Mouse (Mus musculus): ENCODE measurements around the gene Gimap1.

The Gimap1 gene

GRCm38 (mm10) chr6:48732864-48733304 is 6.0 kb upstream of the Gimap1 start:
- CTCF ChIA-PET, result interaction anchor here in 1 of 4 experiments (1.3 to 2.9 kb wide), 2 partner anchors 9 to 14 kb away, joined by 3 to 10 read pairs; partner anchors contain the start of gene Gimap5

DNA sequence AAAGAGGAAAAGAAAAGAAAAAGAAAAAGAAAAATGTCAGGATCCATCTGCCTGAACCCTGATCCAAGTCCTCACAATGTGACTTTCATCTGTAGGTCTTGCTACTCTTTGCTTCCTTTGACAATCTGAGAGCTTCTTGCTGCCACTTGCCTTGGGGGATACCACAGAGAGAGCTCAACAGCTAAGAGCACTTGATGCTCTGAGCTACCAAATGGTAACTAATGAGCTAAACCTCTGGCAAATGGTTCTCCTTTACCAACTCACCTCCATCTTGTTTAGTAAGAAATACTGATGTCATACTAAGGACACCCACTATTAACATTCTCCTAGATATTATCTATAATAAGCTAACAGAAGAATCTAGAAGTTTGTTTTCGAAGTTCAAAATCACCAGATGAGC is 5.2 kb upstream of the Gimap1 start:
- CTCF ChIA-PET, result interaction anchor here in 3 of 4 experiments (0.9 to 2.9 kb wide), 3 partner anchors 13 to 81 kb away, joined by 3 to 10 read pairs (median 4); partner anchors contain the start of gene Gimap5 (in 1 of the 3)
- POLR2A ChIA-PET, result no interaction called here

More at GRCm38 (mm10) chr6:48732864-48733304, 6.0 kb upstream of the Gimap1 start:
- POLR2A ChIA-PET, result interaction anchor here in 1 of 4 experiments (1.3 kb wide), 1 partner anchor 8 kb away, joined by 4 read pairs; no protein-coding TSS in a partner anchor

DNA sequence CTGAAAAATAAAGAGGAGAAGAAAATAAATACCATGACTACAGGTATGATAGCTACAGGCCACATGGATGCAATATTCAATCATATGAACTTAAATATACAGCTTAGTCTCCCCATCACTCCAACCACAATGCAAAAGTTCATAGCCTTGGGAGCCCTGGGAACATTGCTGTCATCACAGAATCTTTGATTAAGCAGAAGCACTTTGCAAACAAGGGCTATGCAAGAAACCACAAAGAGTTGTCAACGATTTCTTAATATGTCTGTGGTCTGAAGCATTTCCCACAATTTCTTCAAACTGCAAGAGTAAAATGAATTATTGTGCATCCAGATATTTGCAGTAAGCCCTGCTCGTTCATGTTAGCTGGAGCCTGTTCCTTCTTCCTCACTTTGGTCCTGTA is 1.8 kb upstream of the Gimap1 start:
- CTCF ChIA-PET, result interaction anchor here in 3 of 4 experiments (0.5 to 1.7 kb wide), 3 partner anchors 9 to 190 kb away, joined by 3 to 5 read pairs (median 3); partner anchors contain the start of genes Gimap3 (in 1 of the 3) and Gimap5 (in 1 of the 3)
- POLR2A ChIA-PET, result no interaction called here

GRCm38 (mm10) chr6:48737688-48738087 is 1.2 kb upstream of the Gimap1 start:
- CTCF ChIA-PET, result interaction anchor here in 1 of 4 experiments (1.1 kb wide), 1 partner anchor 9 kb away, joined by 3 read pairs; the partner anchor contains the start of gene Gimap5
- POLR2A ChIA-PET, result no interaction called here

DNA sequence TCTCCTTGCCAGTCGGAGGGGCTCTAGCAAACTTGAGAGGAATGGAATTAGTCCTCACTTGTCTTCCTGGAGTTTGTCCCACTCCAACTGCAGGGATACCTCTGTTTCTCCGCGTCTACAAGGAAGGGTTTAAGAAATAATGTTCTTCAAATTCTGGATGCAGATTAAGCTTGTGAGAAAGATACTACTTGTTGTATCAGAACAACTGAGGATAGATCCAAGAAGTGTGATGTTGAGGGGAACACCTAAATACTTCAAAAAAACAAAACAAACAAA is 864 bp downstream of the Gimap1 start:
- ChIA-PET CTCF (interaction anchor here in 1 of 4 experiments (0.6 kb wide), 1 partner anchor 117 kb away, joined by 5 read pairs; no protein-coding TSS in a partner anchor), POLR2A (interaction anchor here in 1 of 4 experiments (0.6 kb wide), 1 partner anchor 121 kb away, joined by 3 read pairs; no protein-coding TSS in a partner anchor)

GRCm38 (mm10) chr6:48740501-48741169 is 1.8 kb downstream of the Gimap1 start:
- ChIA-PET POLR2A (interaction anchor here in 3 of 4 experiments (0.6 to 1.4 kb wide), 6 partner anchors 8 to 627 kb away, joined by 3 to 4 read pairs (median 3); partner anchors contain the start of gene Fam221a (in 1 of the 3)), CTCF (interaction anchor here (0.5 to 1.7 kb wide), 5 partner anchors 74 to 301 kb away, joined by 3 to 8 read pairs (median 5); partner anchors contain the start of gene Gimap8 (in 1 of the 4))

DNA sequence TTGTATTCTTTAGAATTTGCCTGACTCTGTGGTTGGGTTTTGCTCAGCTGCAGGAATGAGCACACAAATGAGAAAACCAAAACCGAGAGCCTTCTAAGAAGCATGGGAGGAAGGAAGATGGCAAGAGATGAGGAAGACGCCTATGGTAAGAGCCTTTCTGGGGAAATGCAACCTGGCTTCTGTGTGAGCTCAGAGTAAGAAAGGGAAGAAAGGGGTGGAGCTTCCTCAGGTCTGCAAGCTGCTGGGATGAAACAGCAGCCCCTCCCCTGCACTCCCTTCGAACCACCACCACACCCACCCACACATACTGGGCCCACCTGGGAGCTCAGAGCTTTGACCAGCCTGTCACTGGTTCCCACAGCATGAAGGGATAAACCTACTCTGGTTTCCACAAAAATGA is 2.4 kb downstream of the Gimap1 start:
- POLR2A ChIA-PET, result interaction anchor here in 3 of 4 experiments (0.6 to 1.4 kb wide), 8 partner anchors 9 to 626 kb away, joined by 3 to 4 read pairs (median 3); partner anchors contain the start of genes Fam221a (in 1 of the 3) and Gimap3 (in 1 of the 3)
- CTCF ChIA-PET, result interaction anchor here (0.5 to 1.7 kb wide), 7 partner anchors 9 to 300 kb away, joined by 3 to 6 read pairs (median 5); partner anchors contain the start of gene Gimap8 (in 1 of the 4)

- CTCF ChIA-PET, result interaction anchor here (0.5 to 1.7 kb wide), 8 partner anchors 9 to 195 kb away, joined by 3 to 6 read pairs (median 4); partner anchors contain the start of genes Gimap3 (in 1 of the 4) and Gimap8 (in 1 of the 4)
Observed at GRCm38 (mm10) chr6:48741711-48742206, 2.9 kb downstream of the Gimap1 start.

GRCm38 (mm10) chr6:48742422-48743351 is 3.8 kb downstream of the Gimap1 start:
- POLR2A ChIA-PET, result interaction anchor here in 2 of 4 experiments (0.6 to 1.4 kb wide), 7 partner anchors 16 to 468 kb away, joined by 3 read pairs; partner anchors contain the start of gene Gimap3 (in 1 of the 2)
- CTCF ChIA-PET, result interaction anchor here in 3 of 4 experiments (0.5 to 1.7 kb wide), 9 partner anchors 9 to 715 kb away, joined by 3 to 6 read pairs (median 4); partner anchors contain the start of genes Gimap3 (in 1 of the 3) and Gimap8 (in 1 of the 3)

More at GRCm38 (mm10) chr6:48741711-48742206, 2.9 kb downstream of the Gimap1 start:
- POLR2A ChIA-PET, result interaction anchor here in 2 of 4 experiments (0.9 to 1.4 kb wide), 5 partner anchors 9 to 29 kb away, joined by 3 to 4 read pairs (median 3); partner anchors contain the start of gene Gimap3 (in 1 of the 2)

DNA sequence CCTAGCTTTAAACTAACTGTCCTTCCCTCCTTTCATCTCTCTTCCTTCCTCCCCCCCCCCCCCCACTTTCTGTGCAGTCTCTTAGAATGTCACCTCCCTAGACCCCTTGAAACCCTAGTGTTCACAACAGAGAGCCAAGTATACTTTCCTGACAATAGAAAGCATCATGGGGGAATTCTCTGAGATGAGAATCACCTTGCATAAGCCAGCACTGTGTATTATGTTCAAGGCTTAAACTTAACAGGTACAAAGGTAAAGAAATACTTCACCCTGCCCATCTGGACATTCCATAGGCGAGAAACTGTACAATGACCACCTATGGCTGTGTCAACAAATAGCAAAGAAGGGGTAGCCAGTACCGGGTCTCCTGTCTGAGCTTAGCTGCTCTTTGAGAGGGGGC is 6.6 kb downstream of the Gimap1 start:
- POLR2A ChIA-PET, result interaction anchor here in 2 of 4 experiments (0.7 to 1.0 kb wide), 4 partner anchors 17 to 164 kb away, joined by 3 to 4 read pairs (median 4); no protein-coding TSS in a partner anchor
- CTCF ChIA-PET, result interaction anchor here (0.6 to 2.3 kb wide), 6 partner anchors 15 to 1304 kb away, joined by 3 to 10 read pairs (median 4); no protein-coding TSS in a partner anchor

DNA sequence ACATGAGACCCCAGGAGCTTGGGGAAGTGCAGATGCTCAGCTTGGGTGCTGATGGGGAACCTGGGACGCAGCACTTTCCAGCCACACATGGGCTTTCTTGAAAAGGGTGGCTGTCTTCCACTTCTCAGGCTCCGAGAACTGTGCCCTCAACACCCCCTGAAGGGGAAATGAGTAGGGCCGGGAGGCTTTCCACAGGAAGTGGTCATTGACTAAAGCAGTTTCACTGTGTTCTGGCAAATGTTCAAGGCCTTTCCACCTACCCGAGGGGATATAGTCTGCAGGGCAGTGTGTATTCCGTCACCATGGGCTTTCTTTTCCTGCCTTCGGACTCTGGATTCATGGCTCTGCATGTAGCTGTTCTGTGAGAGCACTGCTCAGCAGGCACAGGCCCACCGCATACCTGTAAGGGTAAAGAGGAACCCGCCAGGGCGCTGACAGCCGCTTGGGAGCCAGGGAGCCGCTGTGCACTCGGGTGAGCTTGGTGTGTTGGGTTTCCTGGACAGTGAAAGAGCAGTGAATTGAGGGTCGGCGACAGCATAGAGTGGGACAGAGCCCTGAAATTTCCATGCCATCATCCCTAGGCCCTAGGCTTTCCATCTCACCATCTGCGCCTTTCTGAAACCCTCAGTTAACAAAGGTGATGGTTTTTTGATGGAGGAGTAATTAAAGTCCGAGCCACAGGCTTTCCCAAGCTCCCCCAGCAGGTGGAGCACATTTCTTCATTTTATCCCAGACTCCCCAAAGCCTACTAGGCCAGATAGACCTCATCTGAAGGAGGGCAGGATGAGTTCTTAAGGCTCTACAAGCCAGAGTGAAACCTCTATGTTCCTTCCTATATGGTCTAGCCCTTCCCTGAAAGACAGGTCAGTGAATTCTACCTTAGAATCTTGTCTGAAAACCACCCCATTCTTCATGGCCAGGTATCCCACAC is 7.4 kb downstream of the Gimap1 start, which contains the start of gene Gimap5:
Gene Gimap5 (plus strand): TSS at position 239 of the 931 bp plus-strand sequence.
- ChIA-PET CTCF (interaction anchor here (0.6 to 2.3 kb wide), 14 partner anchors 9 to 1304 kb away, joined by 3 to 10 read pairs (median 4); partner anchors contain the start of gene Gimap3 (in 1 of the 4)), POLR2A (interaction anchor here in 1 of 4 experiments (0.5 to 1.0 kb wide), 3 partner anchors 71 to 1424 kb away, joined by 4 to 6 read pairs (median 4); no protein-coding TSS in a partner anchor)

GRCm38 (mm10) chr6:48747091-48747966 is 8.5 kb downstream of the Gimap1 start:
- POLR2A ChIA-PET, result no interaction called here
- CTCF ChIA-PET, result interaction anchor here (0.6 to 2.3 kb wide), 11 partner anchors 10 to 645 kb away, joined by 3 to 10 read pairs (median 4); partner anchors contain the start of gene Gimap3 (in 1 of the 4)

DNA sequence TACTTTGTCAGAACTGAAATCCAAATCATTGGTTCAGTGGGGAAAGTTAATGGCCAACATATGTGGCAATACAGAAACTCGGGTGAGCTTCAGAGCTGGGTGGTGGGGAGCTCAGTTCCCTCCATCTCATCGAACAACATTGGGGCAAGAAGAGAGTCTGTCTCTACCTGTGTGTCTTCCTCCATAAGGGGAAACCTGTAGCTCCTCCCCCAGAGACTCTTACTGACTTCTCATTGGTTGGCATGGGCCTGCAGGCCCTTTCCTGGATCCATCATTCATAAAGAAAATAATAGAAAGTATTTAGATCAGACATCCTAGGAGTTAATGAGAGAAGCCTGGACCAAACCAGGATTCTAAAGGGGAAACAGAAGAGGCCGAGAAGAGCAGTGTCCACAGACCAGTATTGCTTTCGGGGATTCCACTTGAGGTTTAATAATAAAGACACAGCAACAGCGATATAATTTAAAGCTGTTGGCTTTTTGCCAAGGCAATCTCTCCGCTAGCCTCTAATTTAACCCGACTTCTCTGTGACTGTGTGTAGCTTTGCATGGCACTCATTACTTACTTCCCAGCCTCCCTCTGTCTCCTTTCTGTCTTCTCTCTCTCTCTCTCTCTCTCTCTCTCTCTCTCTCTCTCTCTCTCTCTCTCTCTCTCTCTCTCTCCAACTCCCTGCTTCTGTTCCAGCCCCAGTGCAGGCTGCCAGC is 24.9 kb downstream of the Gimap1 start:
- ChIA-PET CTCF (interaction anchor here in 3 of 4 experiments (0.6 to 1.8 kb wide), 3 partner anchors 54 to 117 kb away, joined by 3 to 7 read pairs (median 7); partner anchors contain the start of gene Gimap8 (in 1 of the 3)), POLR2A (interaction anchor here in 1 of 4 experiments (0.6 to 0.8 kb wide), 2 partner anchors 10 to 170 kb away, joined by 4 to 6 read pairs; partner anchors contain the start of genes Gm44965 and Repin1)

DNA sequence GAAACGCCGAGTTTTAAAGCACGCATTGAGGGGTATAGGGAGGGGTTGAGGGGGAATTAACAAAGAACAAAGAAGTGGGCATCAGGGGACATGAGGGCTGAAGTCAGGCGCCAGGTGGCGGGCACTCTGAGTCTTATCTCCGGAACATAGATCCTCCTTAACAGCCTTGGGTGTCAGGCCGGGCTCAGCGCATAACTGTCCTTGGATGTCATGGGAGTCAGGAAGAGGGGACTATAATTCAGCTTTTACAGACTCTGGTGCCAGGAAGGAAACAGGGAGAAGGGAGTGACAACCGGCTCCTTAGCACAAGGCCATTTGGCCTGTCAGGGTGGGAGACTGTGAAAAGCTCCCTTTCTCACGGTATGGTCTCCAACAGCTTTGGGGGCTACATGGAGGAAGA is 25.6 kb downstream of the Gimap1 start:
- ChIA-PET CTCF (interaction anchor here in 1 of 4 experiments (0.7 kb wide), 1 partner anchor 53 kb away, joined by 3 read pairs; no protein-coding TSS in a partner anchor), POLR2A (interaction anchor here in 1 of 4 experiments (0.8 kb wide), 1 partner anchor 9 kb away, joined by 6 read pairs; no protein-coding TSS in a partner anchor)

All from embryonic stem cell, embryonic (primary cell).